ENCODE assay signal across 8 mouse cellular contexts in genomic region chr16:96145110-96145800, GRCm38 (mm10). TPM values are rescaled to one million over a fixed set of nuclear protein-coding genes. Genes with fewer than 3 reads are reported as not detected.
DNase-seq lines count a peak whose midpoint lies in the region; ATAC-seq and TF ChIP-seq lines count a peak whose summit lies in the region.

Wrb (plus strand) TSS chr16:96145407.

- peak within 1 kb of the TSS; percentile 82 for H3K9ac ChIP-seq in heart, embryonic 12.5 days
- peak within 1 kb of the TSS; percentile 52 for H3K9ac ChIP-seq in kidney, postnatal 0 days (ENCODE audit: low read depth, low read length)
- H3K9ac ChIP-seq in liver, embryonic 11.5 days (ENCODE audit: low read depth, low read length): peak within 1 kb of the TSS; percentile 79
- H3K9ac ChIP-seq in stomach, embryonic 14.5 days (replicated peaks; ENCODE audit: low read depth, low read length): peak within 1 kb of the TSS; percentile 55

- peak within 1 kb of the TSS; percentile 7 for H3K27ac ChIP-seq in heart, embryonic 12.5 days (ENCODE audit: poor library complexity, severe bottlenecking)
- no peak within 1 kb of the TSS for H3K27ac ChIP-seq in kidney, postnatal 0 days
- peak within 1 kb of the TSS; percentile 32; the same call in 1 of the 2 replicates for H3K27ac ChIP-seq in liver, embryonic 11.5 days (ENCODE audit: low read depth, low read length)
- H3K27ac ChIP-seq in stomach, embryonic 14.5 days (ENCODE audit: low read length): peak within 1 kb of the TSS; percentile 58; the same call in 1 of the 2 replicates

- peak; percentile 100 for DNase-seq in CD4-positive helper T cell, adult 2 months (ENCODE audit: low read depth, low spot score)
- peak; percentile 99 for DNase-seq in brain, embryonic 18.5 days (ENCODE audit: low read depth, low spot score)
- DNase-seq in kidney, postnatal 0 days (ENCODE audit: low spot score): peak; percentile 100
- DNase-seq in liver, embryonic 11.5 days (ENCODE audit: low spot score): peak; percentile 99
- DNase-seq in naive thymus-derived CD4-positive, alpha-beta T cell, adult 2 months (ENCODE audit: low read depth): peak; percentile 100

- H3K36me3 ChIP-seq in heart, embryonic 12.5 days: no peaks in the 10 kb centered on the region
- H3K36me3 ChIP-seq in kidney, postnatal 0 days (ENCODE audit: insufficient read depth, low read length): no peaks in the 10 kb centered on the region
- H3K36me3 ChIP-seq in liver, embryonic 11.5 days (ENCODE audit: control insufficient read depth, insufficient read depth, low read length): no peaks in the 10 kb centered on the region
- H3K36me3 ChIP-seq in stomach, embryonic 14.5 days (ENCODE audit: control insufficient read depth, insufficient read depth, low read length): no peaks in the 10 kb centered on the region

- H3K27me3 ChIP-seq in heart, embryonic 12.5 days (replicated peaks): no peaks in the 10 kb centered on the region
- H3K27me3 ChIP-seq in kidney, postnatal 0 days (ENCODE audit: insufficient read depth, low read length): no peaks in the 10 kb centered on the region
- H3K27me3 ChIP-seq in liver, embryonic 11.5 days (replicated peaks; ENCODE audit: control insufficient read depth, insufficient read depth, low read length): no peaks in the 10 kb centered on the region
- no peaks in the 10 kb centered on the region for H3K27me3 ChIP-seq in stomach, embryonic 14.5 days (ENCODE audit: control insufficient read depth, insufficient read depth, low read length)

- peak; percentile 98 for ATAC-seq in erythroid progenitor cell, adult 5-6 weeks (replicated peaks; ENCODE audit: low FRiP score, poor library complexity, severe bottlenecking)
- peak; percentile 97 for ATAC-seq in heart, embryonic 12.5 days (ENCODE audit: insufficient number of reproducible peaks, low FRiP score)
- ATAC-seq in kidney, postnatal 0 days (replicated peaks; ENCODE audit: low FRiP score, low read depth): peak; percentile 96
- peak; percentile 98 for ATAC-seq in liver, embryonic 11.5 days (replicated peaks; ENCODE audit: low FRiP score)
- peak; percentile 93 for ATAC-seq in stomach, embryonic 14.5 days (ENCODE audit: insufficient number of reproducible peaks, insufficient read depth, low FRiP score, low read depth)

- H3K9me3 ChIP-seq in heart, embryonic 12.5 days (replicated peaks): peaks cover 4% of the 10 kb centered on the region; the same call in 1 of the 2 replicates
- H3K9me3 ChIP-seq in kidney, postnatal 0 days (replicated peaks; ENCODE audit: low read length): no peaks in the 10 kb centered on the region
- H3K9me3 ChIP-seq in liver, embryonic 11.5 days (ENCODE audit: control insufficient read depth, low read length): no peaks in the 10 kb centered on the region
- no peaks in the 10 kb centered on the region for H3K9me3 ChIP-seq in stomach, embryonic 14.5 days (ENCODE audit: control insufficient read depth, low read depth, low read length)

- peak within 1 kb of the TSS; percentile 80 for H3K4me3 ChIP-seq in heart, embryonic 12.5 days
- H3K4me3 ChIP-seq in kidney, postnatal 0 days (replicated peaks; ENCODE audit: low read depth, low read length): peak within 1 kb of the TSS; percentile 69
- peak within 1 kb of the TSS; percentile 91 for H3K4me3 ChIP-seq in liver, embryonic 11.5 days (ENCODE audit: low read depth, low read length)
- H3K4me3 ChIP-seq in stomach, embryonic 14.5 days (ENCODE audit: low read depth, low read length): peak within 1 kb of the TSS; percentile 86

- H3K4me2 ChIP-seq in heart, embryonic 12.5 days: peak within 1 kb of the TSS; percentile 74
- peak within 1 kb of the TSS; percentile 73 for H3K4me2 ChIP-seq in kidney, postnatal 0 days (ENCODE audit: low read length)
- H3K4me2 ChIP-seq in liver, embryonic 11.5 days: peak within 1 kb of the TSS; percentile 93
- peak within 1 kb of the TSS; percentile 71 for H3K4me2 ChIP-seq in stomach, embryonic 14.5 days (replicated peaks; ENCODE audit: low read depth, low read length)

- H3K4me1 ChIP-seq in heart, embryonic 12.5 days (replicated peaks): peaks cover 45% of the 10 kb centered on the region
- no peaks in the 10 kb centered on the region; the same call in 1 of the 2 replicates for H3K4me1 ChIP-seq in kidney, postnatal 0 days (replicated peaks; ENCODE audit: insufficient read depth, low read length)
- H3K4me1 ChIP-seq in liver, embryonic 11.5 days (replicated peaks; ENCODE audit: control insufficient read depth, insufficient read depth, low read length): peaks cover 17% of the 10 kb centered on the region
- H3K4me1 ChIP-seq in stomach, embryonic 14.5 days (ENCODE audit: control insufficient read depth, insufficient read depth, low read length): peaks cover 14% of the 10 kb centered on the region; the same call in 1 of the 2 replicates

- under 1% methylated on average over 68 of the region's 68 CpGs for WGBS in heart, embryonic 12.5 days
- under 1% methylated on average over 66 of the region's 68 CpGs for WGBS in kidney, postnatal 0 days
- WGBS in liver, embryonic 11.5 days: under 1% methylated on average over 68 of the region's 68 CpGs
- WGBS in stomach, embryonic 14.5 days: under 1% methylated on average over 68 of the region's 68 CpGs

- TF ChIP-seq CTCF in kidney, postnatal 0 days (IDR thresholded peaks at IDR 0.05; ENCODE audit: low read depth): peak; percentile 96

RNA-seq across cellular contexts. Expression of gene Wrb, which starts in this region (rescaled TPM):
- 1.4 TPM in 1 of 2 replicates, not detected in the other for total RNA-seq in erythroid progenitor cell, adult 5-6 weeks (2015; ENCODE audit: low replicate concordance)
- 2.1 TPM in 1 of 2 replicates, not detected in the other for total RNA-seq in erythroid progenitor cell, adult 5-6 weeks (2017; ENCODE audit: low replicate concordance)
- 83.3 and 85.8 TPM in 2 replicates for polyA plus RNA-seq in heart, embryonic 12.5 days (2016; fragmentation: Nextera tagmentation; extraction: Ambion mirVana)
- polyA plus RNA-seq in kidney, postnatal 0 days (2015; fragmentation: Nextera tagmentation; extraction: Ambion mirVana): 47.8 and 55.9 TPM in 2 replicates
- polyA plus RNA-seq in liver, embryonic 11.5 days (2014; fragmentation: Nextera tagmentation; extraction: Ambion mirVana): 48.3 and 53.6 TPM in 2 replicates
- polyA plus RNA-seq in stomach, embryonic 14.5 days (2014; fragmentation: Nextera tagmentation; extraction: Ambion mirVana): 77.1 and 77.2 TPM in 2 replicates
